Mouse (Mus musculus): ENCODE measurements around the gene Hax1. TPM values are rescaled to one million over a fixed set of nuclear protein-coding genes. Genes with fewer than 3 reads are reported as not detected.

Hax1 gene
- polyA plus RNA-seq (2012; rRNA removed) (44.4 and 59.9 TPM in 2 replicates), polyA plus RNA-seq (2014; fragmentation: Nextera tagmentation; extraction: Ambion mirVana) (107 and 108 TPM in 2 replicates)

GRCm38 (mm10) chr3:89998612-89999054, at the start of gene Hax1:
Gene Hax1 (minus strand): TSS chr3:89998780.
- Histone ChIP-seq H3K4me1 (replicated peaks; ENCODE audit: control insufficient read depth in 2 of 2, insufficient read depth in 2 of 2, low read length in 1 of 2) (peaks cover 0 to 12% of the 10 kb centered on the region in 2 experiments; a peak in 2 of 4 replicates), H3K9ac (replicated peaks) (peak within 1 kb of the TSS; percentile 90), H3K9me3 (ENCODE audit: control insufficient read depth, low read length) (no peaks in the 10 kb centered on the region), H3K4me3 (ENCODE audit: insufficient read depth in 1 of 2, low read depth in 2 of 2, low read length in 2 of 2) (peak within 1 kb of the TSS; percentile 92 to 99), H3K27me3 (ENCODE audit: control insufficient read depth, insufficient read depth, low read length) (no peaks in the 10 kb centered on the region), H3K4me2 (ENCODE audit: low read depth) (peak within 1 kb of the TSS; percentile 85), H3K27ac (peak within 1 kb of the TSS; percentile 67), H3K36me3 (replicated peaks; ENCODE audit: control insufficient read depth, insufficient read depth, low read depth) (peaks cover 21% of the 10 kb centered on the region)
- ATAC-seq (ENCODE audit: insufficient read depth) (peak; percentile 93), DNase-seq (ENCODE audit: low read depth in 3 of 3, low spot score in 3 of 3) (peak; percentile 88 to 93 (median 90))
- WGBS (ENCODE audit: insufficient replicate concordance), result under 1% methylated on average over 26 of the region's 26 CpGs
- no peak for TF ChIP-seq CTCF (IDR thresholded peaks at IDR 0.05; ENCODE audit: low read depth)
- no peak for TF ChIP-seq EP300 (IDR thresholded peaks at IDR 0.05; ENCODE audit: low read depth)

- DNase-seq (ENCODE audit: low read depth in 3 of 3, low spot score in 3 of 3) (no peak), ATAC-seq (ENCODE audit: insufficient read depth) (no peak)
- TF ChIP-seq EP300 (IDR thresholded peaks at IDR 0.05; ENCODE audit: low read depth), result no peak
- TF ChIP-seq CTCF (IDR thresholded peaks at IDR 0.05; ENCODE audit: low read depth), result no peak
- Histone ChIP-seq H3K4me2 (ENCODE audit: low read depth) (no peak overlapping the region), H3K9ac (replicated peaks) (no peak overlapping the region), H3K27ac (no peak overlapping the region), H3K9me3 (ENCODE audit: control insufficient read depth, low read length) (no peaks in the 10 kb centered on the region), H3K4me1 (replicated peaks; ENCODE audit: control insufficient read depth in 2 of 2, insufficient read depth in 2 of 2, low read length in 1 of 2) (no peaks in the 10 kb centered on the region), H3K27me3 (ENCODE audit: control insufficient read depth, insufficient read depth, low read length) (no peaks in the 10 kb centered on the region), H3K36me3 (replicated peaks; ENCODE audit: control insufficient read depth, insufficient read depth, low read depth) (peaks cover 69% of the 10 kb centered on the region), H3K4me3 (ENCODE audit: insufficient read depth in 1 of 2, low read depth in 2 of 2, low read length in 2 of 2) (no peak overlapping the region)
- WGBS (ENCODE audit: insufficient replicate concordance), result 81% methylated on average over 1 of the region's 1 CpGs
Observed at GRCm38 (mm10) chr3:90036263-90036662, 37.7 kb upstream of the Hax1 start.

GRCm38 (mm10) chr3:90034653-90035052, 36.1 kb upstream of the Hax1 start:
- WGBS (ENCODE audit: insufficient replicate concordance), result 75% methylated on average over 2 of the region's 2 CpGs
- TF ChIP-seq CTCF (IDR thresholded peaks at IDR 0.05; ENCODE audit: low read depth) (no peak), EP300 (IDR thresholded peaks at IDR 0.05; ENCODE audit: low read depth) (peak; percentile 57)

GRCm38 (mm10) chr3:90016626-90017025, 18.0 kb upstream of the Hax1 start:
- WGBS (ENCODE audit: insufficient replicate concordance), result 75% methylated on average over 4 of the region's 4 CpGs
- H3K4me3 ChIP-seq (ENCODE audit: insufficient read depth in 1 of 2, low read depth in 2 of 2, low read length in 2 of 2), result no peak overlapping the region

More at GRCm38 (mm10) chr3:90034653-90035052, 36.1 kb upstream of the Hax1 start:
- Histone ChIP-seq H3K4me1 (replicated peaks; ENCODE audit: control insufficient read depth in 2 of 2, insufficient read depth in 2 of 2, low read length in 1 of 2) (no peaks in the 10 kb centered on the region), H3K4me3 (ENCODE audit: insufficient read depth in 1 of 2, low read depth in 2 of 2, low read length in 2 of 2) (no peak overlapping the region), H3K36me3 (replicated peaks; ENCODE audit: control insufficient read depth, insufficient read depth, low read depth) (peaks cover 73% of the 10 kb centered on the region), H3K9ac (replicated peaks) (no peak overlapping the region), H3K4me2 (ENCODE audit: low read depth) (no peak overlapping the region), H3K9me3 (ENCODE audit: control insufficient read depth, low read length) (no peaks in the 10 kb centered on the region), H3K27me3 (ENCODE audit: control insufficient read depth, insufficient read depth, low read length) (no peaks in the 10 kb centered on the region), H3K27ac (no peak overlapping the region)
- ATAC-seq (ENCODE audit: insufficient read depth) (no peak), DNase-seq (ENCODE audit: low read depth in 3 of 3, low spot score in 3 of 3) (no peak)

GRCm38 (mm10) chr3:90010291-90010690, 11.7 kb upstream of the Hax1 start:
- no peak overlapping the region for H3K27ac ChIP-seq
- TF ChIP-seq EP300 (IDR thresholded peaks at IDR 0.05; ENCODE audit: low read depth) (no peak), CTCF (IDR thresholded peaks at IDR 0.05; ENCODE audit: low read depth) (no peak)
- H3K4me3 ChIP-seq (ENCODE audit: insufficient read depth in 1 of 2, low read depth in 2 of 2, low read length in 2 of 2), result no peak overlapping the region
- H3K4me1 ChIP-seq (replicated peaks; ENCODE audit: control insufficient read depth in 2 of 2, insufficient read depth in 2 of 2, low read length in 1 of 2), result no peaks in the 10 kb centered on the region
- no peak overlapping the region for H3K9ac ChIP-seq (replicated peaks)
- no peaks in the 10 kb centered on the region for H3K27me3 ChIP-seq (ENCODE audit: control insufficient read depth, insufficient read depth, low read length)
- H3K9me3 ChIP-seq (ENCODE audit: control insufficient read depth, low read length), result no peaks in the 10 kb centered on the region
- no peak for DNase-seq (ENCODE audit: low read depth in 3 of 3, low spot score in 3 of 3)
- WGBS (ENCODE audit: insufficient replicate concordance), result 77% methylated on average over 2 of the region's 2 CpGs
- H3K36me3 ChIP-seq (replicated peaks; ENCODE audit: control insufficient read depth, insufficient read depth, low read depth), result peaks cover 92% of the 10 kb centered on the region
- no peak overlapping the region for H3K4me2 ChIP-seq (ENCODE audit: low read depth)
- no peak for ATAC-seq (ENCODE audit: insufficient read depth)

More at GRCm38 (mm10) chr3:90016626-90017025, 18.0 kb upstream of the Hax1 start:
- H3K9ac ChIP-seq (replicated peaks), result no peak overlapping the region
- no peaks in the 10 kb centered on the region for H3K4me1 ChIP-seq (replicated peaks; ENCODE audit: control insufficient read depth in 2 of 2, insufficient read depth in 2 of 2, low read length in 1 of 2)
- H3K36me3 ChIP-seq (replicated peaks; ENCODE audit: control insufficient read depth, insufficient read depth, low read depth), result peaks cover 96% of the 10 kb centered on the region
- ATAC-seq (ENCODE audit: insufficient read depth), result no peak
- DNase-seq (ENCODE audit: low read depth in 3 of 3, low spot score in 3 of 3), result no peak
- no peak overlapping the region for H3K4me2 ChIP-seq (ENCODE audit: low read depth)
- no peaks in the 10 kb centered on the region for H3K27me3 ChIP-seq (ENCODE audit: control insufficient read depth, insufficient read depth, low read length)
- no peak overlapping the region for H3K27ac ChIP-seq
- TF ChIP-seq CTCF (IDR thresholded peaks at IDR 0.05; ENCODE audit: low read depth) (no peak), EP300 (IDR thresholded peaks at IDR 0.05; ENCODE audit: low read depth) (no peak)
- H3K9me3 ChIP-seq (ENCODE audit: control insufficient read depth, low read length), result no peaks in the 10 kb centered on the region
